Mouse (Mus musculus) megakaryocyte-erythroid progenitor cell, adult 5-6 weeks (primary cell): ENCODE measurements around the gene Sec14l5. TPM values are rescaled to one million over a fixed set of nuclear protein-coding genes. Genes with fewer than 3 reads are reported as not detected.

ENCODE experiments used
- ATAC-seq: replicated peaks from 2 replicates; pipeline ENCODE4 v1.8.0; 2016; ENCODE audit warnings: mild to moderate bottlenecking, inconsistent platforms; ENCODE audit not compliant: severe bottlenecking, poor library complexity, low FRiP score, low TSS enrichment
- total RNA-seq, 2 experiments: library from RNA; stranded (forward) in 1 of 2; stranded (reverse) in 1 of 2; fragments of 200-1000, 215-1000 nt in 1 of 2; fragments of >200 nt in 1 of 2; fragmentation: Nextera tagmentation in 1 of 2; gene quantifications; 2 replicates each; pipeline ENCODE4 v1.2.3; 2014 to 2017

The Sec14l5 gene
- total RNA-seq, 2 experiments from 2014 or later = not detected

DNA sequence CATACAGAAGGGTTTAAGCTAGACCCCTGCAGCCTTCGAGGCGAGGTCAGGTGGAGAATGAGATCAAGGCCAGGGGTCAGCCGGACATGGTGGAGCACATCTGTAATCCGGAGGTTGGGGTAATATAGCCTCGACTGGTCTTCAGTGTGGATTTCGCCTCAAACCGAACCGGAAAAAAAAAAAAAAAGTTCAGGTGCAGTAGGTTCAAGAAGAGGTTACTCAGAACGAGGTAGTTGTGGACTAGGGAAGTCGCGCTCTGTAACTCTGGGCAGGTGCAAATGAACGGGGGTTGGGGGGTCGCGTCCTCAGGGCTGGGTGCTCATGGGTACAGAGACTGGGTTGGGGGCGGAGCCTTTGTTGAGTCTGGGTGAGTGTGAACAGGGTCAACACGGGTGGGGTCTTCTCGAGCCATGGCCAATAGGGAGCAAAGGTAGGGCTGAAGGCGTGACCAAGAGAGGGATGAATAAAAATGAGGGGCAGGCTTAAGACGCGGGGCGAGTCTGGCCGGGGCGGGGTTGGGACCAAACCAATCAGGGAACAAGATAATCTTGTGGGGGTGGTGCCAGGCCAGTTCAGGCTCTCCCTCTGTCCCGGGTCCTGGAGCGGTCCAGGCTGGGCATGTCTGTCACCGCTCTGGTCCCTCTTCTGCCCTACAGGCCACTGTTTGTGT lies 407 bp upstream of the Sec14l5 start:
- ATAC-seq = peak; percentile 97

DNA sequence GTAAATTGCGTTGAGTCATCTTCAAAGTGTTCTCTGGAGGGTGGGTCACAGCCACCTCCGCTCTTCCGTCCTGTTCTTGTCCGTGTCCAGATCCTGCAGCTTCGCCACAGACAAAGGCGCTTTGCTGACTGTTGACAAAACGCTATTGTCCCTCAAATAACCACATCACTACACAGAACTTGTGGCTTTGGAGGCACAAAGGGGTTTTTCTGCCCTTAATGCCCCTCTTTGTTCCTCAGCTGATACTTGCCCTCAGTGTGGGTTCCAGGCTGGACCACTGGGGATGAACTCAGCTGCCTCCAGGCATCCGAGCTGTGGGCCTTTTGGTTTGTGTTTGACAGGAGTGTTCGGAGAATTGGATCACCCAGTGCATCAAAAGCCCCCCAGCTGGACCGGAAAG lies 3.6 kb downstream of the Sec14l5 start:
- ATAC-seq = no peak

DNA sequence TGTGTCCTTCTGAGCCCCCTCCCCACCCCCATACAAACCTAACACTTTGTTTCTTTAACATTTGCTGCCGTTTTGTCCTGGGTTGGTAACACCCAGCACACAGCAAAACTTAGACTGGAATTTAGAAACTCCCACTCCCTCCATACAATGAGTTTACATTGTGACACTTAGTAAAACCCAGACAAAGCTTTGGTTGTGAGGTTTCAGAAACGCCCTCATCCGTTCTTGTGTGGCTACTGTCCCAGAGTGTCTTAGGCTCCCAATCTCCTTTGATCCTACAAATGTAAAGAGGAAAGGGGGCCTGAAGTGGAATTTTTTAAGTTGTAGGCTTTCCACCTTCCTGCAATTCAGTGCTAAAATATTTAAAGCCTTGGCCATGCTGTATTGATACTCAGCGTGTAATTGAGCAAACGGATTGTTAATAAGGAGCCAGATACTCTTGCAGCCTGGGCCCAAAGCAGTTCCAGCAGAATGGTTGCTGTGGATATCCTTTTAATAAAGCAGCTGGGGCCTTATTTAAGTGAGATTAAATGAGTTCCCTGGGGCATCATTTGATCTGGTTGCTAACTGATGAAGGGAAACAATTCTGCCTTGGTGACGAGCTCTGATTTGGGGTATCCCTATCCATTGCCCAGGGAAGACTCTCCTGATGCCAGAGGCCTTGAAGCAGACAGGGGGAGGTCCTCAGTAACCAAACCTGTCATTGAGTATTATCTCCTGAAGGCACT lies 6.6 kb downstream of the Sec14l5 start:
- no peak for ATAC-seq

DNA sequence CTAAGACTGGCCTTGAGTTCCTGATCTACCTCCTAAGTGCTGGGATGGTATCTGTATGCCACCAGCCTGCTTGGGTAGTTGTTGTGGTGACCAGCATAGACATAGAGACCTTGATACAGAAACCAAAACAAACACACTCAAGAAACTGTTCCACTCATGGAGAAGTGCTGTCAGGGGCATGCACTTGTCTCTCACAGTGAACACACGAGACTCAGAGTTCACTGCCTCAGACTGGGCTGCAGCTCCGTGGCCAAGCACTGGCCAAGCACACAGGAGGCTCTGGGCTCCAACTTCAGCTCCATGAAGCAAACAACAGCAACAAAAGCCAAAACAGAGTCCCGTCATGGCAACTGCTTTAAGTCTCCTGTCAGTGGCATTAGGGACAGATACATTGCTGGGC lies 8.1 kb downstream of the Sec14l5 start:
- ATAC-seq = no peak

DNA sequence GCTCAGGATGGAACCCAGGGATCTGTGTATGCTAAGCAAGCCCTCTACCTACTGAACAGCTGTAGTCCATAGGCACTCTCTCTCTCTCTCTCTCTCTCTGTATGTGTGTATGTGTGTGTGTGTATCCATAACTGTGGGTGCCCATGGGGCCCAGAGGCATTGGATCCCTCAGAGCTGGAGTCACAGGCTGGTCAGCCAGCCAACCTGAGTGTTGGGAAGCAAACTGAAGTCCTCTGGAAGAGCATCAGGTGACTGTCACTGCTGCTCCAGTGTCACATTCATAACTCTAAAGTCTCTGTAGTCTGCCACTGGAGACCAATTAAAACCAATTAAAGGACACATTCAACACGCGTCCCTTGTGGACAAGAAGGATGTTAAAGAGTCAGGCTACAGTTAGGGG lies 9.6 kb downstream of the Sec14l5 start:
- no peak for ATAC-seq

DNA sequence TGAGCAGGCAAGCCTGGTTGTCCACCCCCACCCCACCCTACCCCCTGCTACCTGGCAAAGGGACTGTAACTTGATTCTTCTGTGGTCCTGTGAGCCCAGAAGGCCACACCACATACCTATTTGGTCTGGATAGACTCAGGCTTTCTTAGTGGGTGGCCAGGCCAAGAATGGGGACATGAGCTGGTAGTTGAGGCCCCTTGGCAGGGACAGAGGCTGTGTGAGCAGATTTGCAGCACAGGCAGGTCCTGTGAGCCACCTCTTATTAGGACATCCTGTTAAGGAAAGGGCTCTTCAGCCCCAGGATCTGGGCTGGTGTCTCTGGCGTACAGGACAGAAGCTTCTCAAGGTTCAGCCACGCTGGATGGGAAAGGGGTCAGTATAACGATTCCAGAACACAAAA lies 10.2 kb downstream of the Sec14l5 start:
- ATAC-seq = no peak

DNA sequence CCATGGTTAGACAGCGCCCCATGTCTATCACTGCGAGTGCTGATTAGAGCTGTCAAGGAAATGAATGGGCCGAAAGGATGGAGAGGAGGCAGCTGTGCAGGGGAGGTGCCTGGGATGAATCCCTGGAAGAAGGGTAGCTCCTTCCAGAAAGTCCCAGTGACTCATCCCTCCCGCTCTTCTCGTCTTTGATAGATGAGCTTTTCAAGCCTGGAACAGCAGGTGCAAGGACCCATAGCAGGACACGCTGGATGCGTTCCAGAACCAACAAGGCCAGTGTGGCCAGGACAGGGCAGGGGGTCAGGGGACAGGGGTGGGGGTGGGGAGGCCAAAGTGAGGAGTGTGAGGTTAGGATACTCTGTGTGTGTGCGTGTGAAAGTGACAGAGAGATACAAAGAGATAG lies 12.3 kb downstream of the Sec14l5 start:
- ATAC-seq = no peak

DNA sequence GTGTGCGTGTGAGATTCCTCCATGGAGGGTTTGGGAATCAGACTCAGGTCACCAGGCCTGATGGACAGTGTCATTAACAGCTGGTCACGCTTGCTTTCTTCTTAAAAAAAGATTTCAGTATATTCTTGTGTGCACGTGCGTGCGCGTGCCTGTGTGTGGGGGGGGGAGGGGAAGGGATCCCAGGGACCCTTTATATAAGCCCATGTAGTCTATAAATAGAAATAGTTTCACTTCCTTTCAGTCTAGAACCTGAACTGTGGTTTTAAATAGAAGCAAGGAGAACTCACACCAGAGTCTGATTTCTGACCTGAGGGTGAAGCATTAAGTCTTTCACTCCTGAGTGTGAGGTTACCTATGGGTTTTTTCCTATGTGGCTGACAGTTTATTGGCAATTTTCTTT lies 17.4 kb downstream of the Sec14l5 start:
- no peak for ATAC-seq

DNA sequence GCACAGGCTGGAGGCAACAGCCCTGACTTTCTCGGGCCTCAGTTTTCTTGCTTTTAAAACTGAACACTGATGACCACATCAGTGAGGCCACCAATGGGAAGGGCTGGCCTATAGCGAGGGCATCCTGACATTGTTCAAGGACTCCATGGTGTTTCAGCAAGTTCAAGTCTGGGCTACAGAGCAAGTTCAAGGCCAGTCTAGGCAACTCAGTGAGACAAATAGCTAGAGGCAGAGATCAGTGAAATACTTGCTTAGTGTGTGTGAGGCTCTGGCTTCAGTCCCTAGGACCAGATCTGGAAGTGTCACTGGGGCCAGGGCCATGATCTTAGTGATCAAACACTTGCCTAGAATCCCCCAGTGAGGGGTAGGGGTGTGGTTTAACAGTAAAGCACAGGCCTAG lies 21.1 kb downstream of the Sec14l5 start:
- no peak for ATAC-seq

DNA sequence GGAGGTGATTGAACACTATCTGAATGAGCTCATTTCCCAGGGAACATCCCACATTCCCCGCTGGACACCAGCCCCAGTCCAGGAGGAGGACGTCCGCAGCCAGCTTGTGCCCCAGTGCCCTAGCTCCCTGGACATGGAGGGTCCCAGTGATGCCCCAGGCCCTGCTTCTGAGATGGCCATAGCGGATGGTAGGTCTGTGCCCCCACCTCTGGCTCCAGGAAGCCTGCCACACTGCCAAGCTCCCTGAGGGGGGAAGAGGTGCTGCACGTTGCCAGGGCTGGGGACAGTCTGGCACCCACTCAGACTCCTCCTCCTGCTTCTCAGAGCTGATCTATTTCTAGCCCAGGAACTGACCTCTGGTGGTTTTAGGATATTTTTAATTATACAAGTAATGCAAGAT lies 21.9 kb downstream of the Sec14l5 start:
- no peak for ATAC-seq

DNA sequence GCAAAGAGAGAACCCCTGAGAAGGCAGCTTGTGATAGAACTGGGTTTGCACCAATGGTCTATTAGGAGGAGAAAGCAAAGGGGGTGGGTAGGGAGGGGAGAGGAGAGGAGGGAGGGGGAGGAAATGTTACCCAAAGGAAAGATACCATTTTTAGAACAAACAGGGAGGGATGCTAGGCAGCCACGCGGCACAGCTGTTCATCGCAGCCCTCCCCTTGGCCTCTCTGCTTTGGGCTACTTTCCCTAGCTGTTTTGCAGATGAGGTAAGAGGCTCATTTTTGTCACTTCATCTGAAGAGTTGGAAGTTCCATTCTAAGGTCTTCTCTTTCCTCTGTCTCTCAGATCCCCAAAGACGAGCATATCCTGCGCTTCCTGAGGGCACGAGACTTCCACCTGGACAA lies 25.7 kb downstream of the Sec14l5 start:
- no peak for ATAC-seq

DNA sequence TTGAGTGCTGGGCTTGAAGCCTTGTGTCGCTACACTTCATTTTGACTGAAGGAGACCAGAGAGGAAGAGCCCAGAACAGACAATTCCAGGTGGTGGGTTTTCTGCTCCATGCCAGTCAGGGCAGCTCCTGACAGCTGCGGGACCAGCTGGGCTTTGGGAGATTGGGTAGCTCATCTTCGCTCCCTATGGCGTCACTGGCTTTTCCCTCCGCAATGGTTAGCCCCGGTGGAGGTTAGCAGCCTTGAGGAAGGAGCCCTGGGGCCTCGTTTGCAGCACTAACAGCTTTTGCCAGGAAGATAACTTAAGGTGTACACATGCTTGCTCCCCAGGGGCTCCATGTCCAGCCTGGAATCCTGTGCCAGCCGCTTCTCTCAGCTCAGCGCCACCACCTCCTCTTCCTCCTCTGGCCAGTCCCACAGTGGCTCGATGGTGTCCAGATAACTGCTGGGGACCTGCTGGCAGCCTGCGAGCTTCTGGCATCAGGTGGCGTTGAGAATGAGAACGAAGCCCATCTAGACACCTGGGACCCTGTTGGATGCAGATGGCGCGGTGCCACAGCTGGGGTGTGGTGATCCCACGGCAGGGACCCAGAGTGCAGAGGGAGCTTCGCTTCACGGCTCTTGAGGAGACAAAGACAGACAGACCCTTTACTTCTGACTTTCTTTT lies 36.5 kb downstream of the Sec14l5 start:
- ATAC-seq = no peak

DNA sequence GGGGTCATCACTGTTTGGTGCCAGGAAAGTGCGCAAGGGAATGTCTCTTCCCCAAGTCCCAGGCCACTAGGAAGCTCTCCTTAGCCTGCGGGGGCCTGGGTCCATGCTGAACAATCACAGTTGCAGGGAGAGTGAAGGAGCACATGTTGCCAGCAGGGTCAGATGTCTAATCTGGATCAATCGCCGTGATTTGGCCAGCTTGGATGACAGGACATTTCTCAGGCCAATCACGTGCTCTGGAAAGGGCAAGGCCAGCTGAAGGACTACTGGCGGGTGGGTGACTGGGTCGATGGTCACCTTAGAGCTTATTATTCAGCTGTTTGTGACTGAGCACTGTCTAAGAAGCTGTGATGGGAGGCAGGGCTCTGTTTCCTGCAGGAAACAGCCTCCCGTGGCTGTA lies 37.2 kb downstream of the Sec14l5 start:
- ATAC-seq = no peak

DNA sequence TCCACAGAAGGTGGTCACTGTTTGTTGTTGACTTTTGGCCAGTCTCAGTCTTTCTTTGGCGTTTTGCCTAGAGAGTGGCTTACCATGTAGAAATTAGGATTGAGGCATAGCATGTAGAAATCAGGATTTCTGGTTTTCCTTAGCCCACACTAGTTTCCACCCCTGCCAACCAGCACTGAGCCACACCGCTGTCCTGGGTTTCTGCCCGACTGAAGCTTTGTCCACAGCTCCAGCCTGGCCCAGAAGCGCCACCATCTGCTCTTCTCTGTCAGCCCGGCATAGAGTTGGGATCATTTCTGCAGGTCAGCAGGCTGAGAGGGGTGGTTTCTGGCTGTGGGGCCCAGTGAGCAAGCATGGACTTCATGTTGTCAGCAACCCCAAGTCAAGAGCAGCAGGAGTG lies 38.0 kb downstream of the Sec14l5 start:
- ATAC-seq = no peak

DNA sequence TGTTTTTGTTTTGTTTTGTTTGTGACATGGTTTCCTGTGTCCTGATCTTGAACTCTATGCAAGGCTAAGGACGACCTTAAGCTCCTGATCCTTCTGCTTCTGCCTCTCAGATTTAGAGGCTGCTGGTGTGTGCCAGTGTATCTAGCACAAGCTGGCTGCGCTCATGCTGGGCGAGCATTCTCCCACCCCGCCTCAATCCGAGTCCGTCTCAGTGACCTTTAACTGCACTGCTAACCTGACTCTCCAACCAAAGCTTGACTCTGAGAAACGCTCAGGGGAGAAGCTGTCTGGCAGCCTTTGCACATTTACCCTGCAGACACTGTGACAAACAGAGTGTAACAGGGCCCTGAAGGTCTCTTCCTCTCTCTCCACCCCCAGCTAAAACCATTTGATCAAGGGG lies 38.8 kb downstream of the Sec14l5 start:
- ATAC-seq = no peak

DNA sequence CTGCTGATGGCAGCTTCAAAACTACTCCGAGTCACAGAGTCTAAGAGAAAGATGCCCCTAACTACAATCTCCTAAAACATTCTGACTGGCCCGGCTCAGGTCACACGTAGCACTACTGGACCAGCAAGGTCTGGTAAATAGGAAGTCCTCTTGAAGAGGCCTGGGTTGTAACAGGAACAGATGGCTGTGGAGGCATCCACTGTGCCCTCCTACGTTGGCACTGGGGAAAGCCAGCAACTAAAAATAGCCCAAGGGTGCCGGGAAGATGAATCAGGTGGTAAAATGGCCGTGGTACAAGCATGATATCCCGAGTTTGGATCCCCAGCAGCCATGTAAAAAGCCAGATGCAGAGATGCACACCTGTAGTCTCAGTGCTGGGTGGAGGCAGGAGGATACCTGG lies 39.3 kb downstream of the Sec14l5 start:
- no peak for ATAC-seq

DNA sequence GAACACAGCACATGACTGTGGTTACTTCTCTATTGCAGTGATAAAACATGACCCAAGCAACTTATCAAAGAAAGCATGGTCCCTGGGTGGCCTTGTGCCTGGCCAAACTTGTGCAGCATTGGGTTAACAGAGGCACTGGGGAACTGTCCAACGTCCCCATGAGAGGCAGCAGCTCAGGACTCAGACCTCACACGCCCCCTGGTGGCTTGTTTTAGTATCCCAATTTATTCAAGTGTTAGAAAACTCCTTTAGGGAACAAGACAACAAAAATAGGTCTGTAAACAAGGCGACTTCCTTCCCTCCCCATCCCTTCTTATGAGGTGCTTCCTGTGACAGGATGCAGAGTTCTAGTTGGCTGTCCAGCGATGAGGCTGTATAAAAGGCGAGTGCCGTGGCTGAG lies 48.2 kb downstream of the Sec14l5 start:
- ATAC-seq = peak; percentile 84

DNA sequence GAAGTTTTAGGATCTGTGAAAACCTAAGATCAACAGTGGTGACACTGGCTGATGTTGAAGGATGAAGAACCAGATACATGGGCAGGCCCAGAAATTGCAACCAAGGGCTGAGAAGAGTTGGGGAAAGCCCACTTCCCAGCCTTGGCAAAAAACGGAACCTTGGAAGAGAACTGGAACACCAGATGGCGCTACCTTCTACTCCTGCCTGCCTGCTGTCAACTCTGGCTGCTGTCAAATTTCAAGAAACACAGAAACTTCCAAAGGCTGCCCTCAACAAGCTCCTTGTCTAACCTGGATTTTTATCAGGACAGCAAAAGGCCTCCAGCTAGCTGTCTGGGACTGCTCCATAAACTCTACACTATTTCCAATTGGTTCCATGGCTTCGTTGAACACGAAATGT lies 55.8 kb downstream of the Sec14l5 start:
- peak; percentile 64 for ATAC-seq

DNA sequence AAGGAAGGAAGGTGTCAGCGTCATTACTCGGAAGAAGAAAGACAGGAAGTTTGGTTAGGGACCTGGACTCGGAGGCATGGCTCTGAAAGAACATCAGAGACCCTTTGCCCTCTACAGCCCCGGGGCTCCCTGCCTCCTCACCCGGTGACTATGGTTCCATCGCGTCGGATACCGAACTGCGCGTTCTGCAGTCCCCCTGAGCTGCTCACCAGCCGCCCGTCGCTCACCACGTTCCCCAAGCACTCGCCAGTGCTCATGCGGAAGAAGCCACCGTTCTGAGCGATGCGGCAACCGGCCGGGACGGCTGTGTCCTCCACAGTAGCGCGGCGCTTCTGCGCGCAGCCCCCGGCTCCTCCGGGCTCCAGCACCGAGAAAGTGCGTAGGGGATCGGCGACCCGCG lies 56.3 kb downstream of the Sec14l5 start:
- peak; percentile 38 for ATAC-seq

DNA sequence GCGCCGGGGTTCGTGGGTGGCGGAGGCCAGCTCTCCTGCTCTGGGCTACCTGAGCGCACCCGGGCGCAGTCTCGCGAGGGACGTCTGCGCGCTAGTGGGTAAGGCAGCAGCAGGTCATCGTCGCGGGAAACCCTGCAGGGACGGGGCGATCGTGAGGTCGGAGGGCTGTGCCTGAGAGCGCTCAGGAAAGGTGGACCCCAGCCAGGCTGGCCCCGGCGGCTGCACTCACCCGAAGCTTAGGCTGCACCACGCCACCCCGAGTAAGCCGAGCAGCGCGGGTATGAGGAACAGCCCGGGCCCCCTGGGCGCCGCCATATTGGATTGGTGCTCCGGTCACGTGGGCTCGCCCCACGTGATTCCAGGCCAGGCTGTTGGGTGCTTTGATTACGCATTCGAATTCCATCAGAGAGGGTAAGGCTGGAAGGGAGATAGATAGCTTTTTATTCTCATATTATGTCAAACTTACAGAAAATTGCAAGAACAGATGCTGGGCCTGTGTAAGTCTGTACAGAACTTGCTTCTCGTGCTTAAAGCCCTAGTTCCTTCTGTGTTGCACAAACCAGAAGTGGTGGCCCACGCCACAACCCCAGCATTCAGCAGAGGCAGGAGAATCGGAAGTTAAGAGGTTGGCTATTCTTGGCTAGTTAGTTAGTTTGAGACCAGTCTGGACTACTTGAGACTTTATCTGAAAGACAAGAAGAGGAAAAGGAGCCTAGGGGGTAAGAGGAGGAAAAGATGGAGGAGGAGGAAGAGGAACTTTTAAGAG lies 56.9 kb downstream of the Sec14l5 start, which contains the start of gene Nagpa:
TSS of gene Nagpa (minus strand) at position 345 of the 766 bp plus-strand sequence.
- ATAC-seq = peak; percentile 83
